Mouse (Mus musculus) cerebellum, postnatal 36 days (tissue): Measurements from ENCODE around the gene Coch.
A peak's percentile ranks its signal among the peaks of the same experiment; 100 is the strongest.
"Not testable (repeated sequence)": the region's sequence is repeated elsewhere in the genome, so short reads cannot be mapped to it uniquely, and the experiment has no call there.

Experiments used
- DNase-seq, 2 experiments: peaks; one replicate each; pipeline ENCODE4 v3.0.0; 2021 to 2022; ENCODE audit warnings: mixed read lengths in 2 of 2

The Coch gene

GRCm38 (mm10) chr12:51593229-51594029 lies at the start of gene Coch:
TSS of gene Coch (plus strand) at chr12:51593341.
- DNase-seq = peak in 1 of 2 experiments; percentile 12

GRCm38 (mm10) chr12:51543402-51543960 lies 49.7 kb upstream of the Coch start:
- DNase-seq = no peak

- no peak for DNase-seq
Measured at GRCm38 (mm10) chr12:51555041-51555440, 38.1 kb upstream of the Coch start.

GRCm38 (mm10) chr12:51561416-51561815 lies 31.7 kb upstream of the Coch start:
- no peak for DNase-seq

- no peak for DNase-seq
Measured at GRCm38 (mm10) chr12:51567225-51567624, 25.9 kb upstream of the Coch start.

- no peak for DNase-seq
Measured at GRCm38 (mm10) chr12:51569472-51569871, 23.7 kb upstream of the Coch start.

GRCm38 (mm10) chr12:51569944-51570343 lies 23.2 kb upstream of the Coch start:
- no peak for DNase-seq

- DNase-seq = no peak
Measured at GRCm38 (mm10) chr12:51572651-51573050, 20.5 kb upstream of the Coch start.

- not testable (repeated sequence) for DNase-seq
Measured at GRCm38 (mm10) chr12:51577816-51578215, 15.3 kb upstream of the Coch start.

- no peak for DNase-seq
Measured at GRCm38 (mm10) chr12:51589263-51589662, 3.9 kb upstream of the Coch start.

GRCm38 (mm10) chr12:51591921-51592320 lies 1.2 kb upstream of the Coch start:
- no peak for DNase-seq

- DNase-seq = no peak
Measured at GRCm38 (mm10) chr12:51592888-51593228, 283 bp upstream of the Coch start.

- DNase-seq = no peak
Measured at GRCm38 (mm10) chr12:51594030-51594470, 909 bp downstream of the Coch start.

GRCm38 (mm10) chr12:51603306-51603705 lies 10.2 kb downstream of the Coch start:
- no peak for DNase-seq

GRCm38 (mm10) chr12:51606138-51606537 lies 13.0 kb downstream of the Coch start:
- DNase-seq = peak in 1 of 2 experiments; percentile 13

- no peak for DNase-seq
Measured at GRCm38 (mm10) chr12:51612361-51612760, 19.2 kb downstream of the Coch start.

GRCm38 (mm10) chr12:51620572-51620971 lies 27.4 kb downstream of the Coch start:
- no peak for DNase-seq

GRCm38 (mm10) chr12:51621161-51621560 lies 28.0 kb downstream of the Coch start:
- DNase-seq = no peak

- no peak for DNase-seq
Measured at GRCm38 (mm10) chr12:51622670-51623365, 29.7 kb downstream of the Coch start.

GRCm38 (mm10) chr12:51623366-51623694 lies 30.2 kb downstream of the Coch start:
- no peak for DNase-seq

GRCm38 (mm10) chr12:51633481-51633880 lies 40.3 kb downstream of the Coch start:
- DNase-seq = no peak

GRCm38 (mm10) chr12:51636260-51636659 lies 43.1 kb downstream of the Coch start:
- DNase-seq = no peak

GRCm38 (mm10) chr12:51636689-51637470 lies 43.7 kb downstream of the Coch start:
- DNase-seq = no peak
